Mouse (Mus musculus) cerebellum, adult 2 months (tissue): ENCODE data around the gene Sertad1. TPM values are rescaled to one million over a fixed set of nuclear protein-coding genes. Genes with fewer than 3 reads are reported as not detected.

ENCODE experiments used
- DNase-seq, 2 experiments: peaks; one replicate each; pipeline ENCODE4 v3.0.0; 2021
- H3K27ac ChIP-seq: fragments of 200-500 bp; 2 replicates; pipeline ENCODE4 v1.5.1; 2012; ENCODE audit warnings: low read length, control low read depth, inconsistent platforms; ENCODE audit not compliant: insufficient read depth
- H3K27me3 ChIP-seq: fragments of 200-500 bp; 2 replicates; pipeline ENCODE4 v1.6.1; 2012; ENCODE audit warnings: inconsistent platforms, mild to moderate bottlenecking, low read length, moderate library complexity; ENCODE audit not compliant: control insufficient read depth, insufficient read depth
- H3K4me1 ChIP-seq: fragments of 200-500 bp; 2 replicates; pipeline ENCODE4 v1.6.1; 2011; ENCODE audit warnings: low read length; ENCODE audit not compliant: control insufficient read depth, insufficient read depth
- H3K4me3 ChIP-seq: fragments of 200-500 bp; replicated peaks from 2 replicates; pipeline ENCODE3; 2011; ENCODE audit warnings: mild to moderate bottlenecking, low read depth, low read length, control low read depth; ENCODE audit not compliant: insufficient read depth
- CTCF ChIP-seq: fragments of 200-500 bp; IDR thresholded peaks from 2 replicates; pipeline ENCODE4 v1.5.1; 2011; ENCODE audit warnings: low read depth, mild to moderate bottlenecking, control low read depth, low read length, moderate library complexity, borderline replicate concordance; ENCODE audit not compliant: insufficient read depth
- POLR2A ChIP-seq: fragments of 200-500 bp; IDR thresholded peaks from 2 replicates; pipeline ENCODE4 v1.6.1; 2011; ENCODE audit warnings: low read length, control low read depth, borderline replicate concordance; ENCODE audit not compliant: insufficient read depth
- WGBS: fragments of 180-500 bp; shearing (Covaris S2); methylation state at CpG from one replicate; pipeline ENCODE4 v1.1.7; 2018; 5-methylcytosine and 5-hydroxymethylcytosine counted together
- polyA plus RNA-seq: library from polyadenylated mRNA; depleted of rRNA; stranded (reverse); fragments of >200 nt; gene quantifications from 2 replicates; pipeline ENCODE4 v1.2.3, GENCODE M21; 2012

Gene Sertad1
- polyA plus RNA-seq, 1 experiment = 17.4 TPM

- no peaks in the 10 kb centered on the region for H3K27me3 ChIP-seq
- H3K4me1 ChIP-seq = peaks cover 19% of the 10 kb centered on the region
- peak in 1 of 2 experiments; percentile 38 for DNase-seq
- peak overlapping the region; percentile 51 for H3K4me3 ChIP-seq
- H3K27ac ChIP-seq = no peak overlapping the region
- TF ChIP-seq POLR2A (no peak), CTCF (no peak)
- WGBS = 4% methylated on average over 13 of the region's 13 CpGs
These were observed 474 bp upstream of the Sertad1 start for GRCm38 (mm10) chr7:27486102-27486769.

GRCm38 (mm10) chr7:27487740-27488268, 1.1 kb downstream of the Sertad1 start:
- 2% methylated on average over 13 of the region's 13 CpGs for WGBS
- H3K27ac ChIP-seq = peak overlapping the region; percentile 82
- H3K4me1 ChIP-seq = peaks cover 26% of the 10 kb centered on the region
- H3K27me3 ChIP-seq = no peaks in the 10 kb centered on the region
- no peak for TF ChIP-seq CTCF
- TF ChIP-seq POLR2A = no peak
- DNase-seq = peak; percentile 63 to 70
- peak overlapping the region; percentile 92 for H3K4me3 ChIP-seq

GRCm38 (mm10) chr7:27489270-27489869, 2.7 kb downstream of the Sertad1 start:
- Histone ChIP-seq H3K27ac (peak overlapping the region; percentile 91; the same call in 1 of the 2 replicates), H3K4me1 (peaks cover 26% of the 10 kb centered on the region), H3K27me3 (no peaks in the 10 kb centered on the region), H3K4me3 (no peak overlapping the region)
- WGBS = 79% methylated on average over 25 of the region's 25 CpGs
- TF ChIP-seq CTCF (no peak), POLR2A (no peak)
- DNase-seq = peak; percentile 38 to 40

- H3K27me3 ChIP-seq = no peaks in the 10 kb centered on the region
- peaks cover 26% of the 10 kb centered on the region for H3K4me1 ChIP-seq
- DNase-seq = no peak
- no peak for TF ChIP-seq POLR2A
- no peak for TF ChIP-seq CTCF
- H3K4me3 ChIP-seq = peak overlapping the region; percentile 67
- peak overlapping the region; percentile 91 for H3K27ac ChIP-seq
- 19% methylated on average over 4 of the region's 4 CpGs for WGBS
These were observed 3.5 kb downstream of the Sertad1 start for GRCm38 (mm10) chr7:27490227-27490542.

- Histone ChIP-seq H3K27ac (peak overlapping the region; percentile 91), H3K4me1 (peaks cover 26% of the 10 kb centered on the region), H3K4me3 (peak overlapping the region; percentile 67), H3K27me3 (no peaks in the 10 kb centered on the region)
- WGBS = under 1% methylated on average over 32 of the region's 33 CpGs
- TF ChIP-seq POLR2A (no peak; the same call in 1 of the 2 replicates), CTCF (peak; percentile 69; the same call in 1 of the 2 replicates)
- peak; percentile 91 to 94 for DNase-seq
These were observed 4.0 kb downstream of the Sertad1 start for GRCm38 (mm10) chr7:27490543-27491329.

GRCm38 (mm10) chr7:27491856-27492255, 5.1 kb downstream of the Sertad1 start:
- Histone ChIP-seq H3K27ac (no peak overlapping the region), H3K4me3 (no peak overlapping the region), H3K4me1 (peaks cover 26% of the 10 kb centered on the region), H3K27me3 (no peaks in the 10 kb centered on the region)
- 68% methylated on average over 7 of the region's 7 CpGs for WGBS
- TF ChIP-seq CTCF (no peak), POLR2A (no peak)
- DNase-seq = no peak

GRCm38 (mm10) chr7:27493022-27493421, 6.3 kb downstream of the Sertad1 start:
- TF ChIP-seq CTCF (no peak), POLR2A (no peak)
- Histone ChIP-seq H3K4me3 (no peak overlapping the region), H3K27ac (no peak overlapping the region), H3K4me1 (peaks cover 23% of the 10 kb centered on the region), H3K27me3 (no peaks in the 10 kb centered on the region)
- DNase-seq = no peak
- 70% methylated on average over 3 of the region's 3 CpGs for WGBS
